Mouse (Mus musculus) 3134 (cell line): ENCODE results near the gene 1700020D05Rik.

Experiments used
- DNase-seq: peaks from one replicate; pipeline ENCODE4 v3.0.0-alpha.2; 2011; ENCODE audit warnings: low spot score; ENCODE audit not compliant: insufficient read length; ENCODE audit errors: extremely low read depth

The 1700020D05Rik gene

DNA sequence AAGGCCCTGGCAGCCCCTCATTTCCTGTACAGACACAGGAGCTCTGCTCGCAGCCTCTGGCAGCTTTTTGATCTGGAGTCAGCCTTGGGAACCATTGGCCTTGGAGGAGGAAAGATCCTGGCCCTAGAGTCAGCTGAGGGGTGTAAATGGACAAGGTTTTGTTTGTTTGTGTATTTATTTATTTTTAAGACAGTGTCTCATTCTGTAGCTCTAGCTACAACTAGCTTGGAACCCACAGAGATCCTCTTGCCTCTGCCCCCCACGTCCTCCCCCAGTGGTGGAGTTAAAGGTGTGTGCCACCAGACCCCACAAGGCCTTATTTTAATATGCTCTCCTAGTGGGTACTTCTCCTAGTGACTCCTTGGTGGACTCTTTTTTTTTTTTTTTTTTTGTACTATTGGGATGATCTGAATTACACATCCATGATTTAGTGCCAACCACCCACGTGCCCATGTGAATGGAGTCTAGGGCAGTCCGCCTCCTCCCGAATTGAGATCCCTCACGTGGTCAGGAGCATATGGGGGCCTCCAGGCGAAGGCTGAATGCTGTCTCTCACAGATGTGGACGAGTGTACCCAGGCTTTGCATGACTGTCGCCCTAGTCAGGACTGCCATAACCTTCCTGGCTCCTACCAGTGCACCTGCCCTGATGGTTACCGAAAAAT is 26.5 kb downstream of the 1700020D05Rik start:
- DNase-seq, result no peak

GRCm38 (mm10) chr19:5475069-5475714 is 28.4 kb downstream of the 1700020D05Rik start:
- peak; percentile 71 for DNase-seq

- peak; percentile 72 for DNase-seq
Observed at GRCm38 (mm10) chr19:5474281-5475068, 29.1 kb downstream of the 1700020D05Rik start.

DNA sequence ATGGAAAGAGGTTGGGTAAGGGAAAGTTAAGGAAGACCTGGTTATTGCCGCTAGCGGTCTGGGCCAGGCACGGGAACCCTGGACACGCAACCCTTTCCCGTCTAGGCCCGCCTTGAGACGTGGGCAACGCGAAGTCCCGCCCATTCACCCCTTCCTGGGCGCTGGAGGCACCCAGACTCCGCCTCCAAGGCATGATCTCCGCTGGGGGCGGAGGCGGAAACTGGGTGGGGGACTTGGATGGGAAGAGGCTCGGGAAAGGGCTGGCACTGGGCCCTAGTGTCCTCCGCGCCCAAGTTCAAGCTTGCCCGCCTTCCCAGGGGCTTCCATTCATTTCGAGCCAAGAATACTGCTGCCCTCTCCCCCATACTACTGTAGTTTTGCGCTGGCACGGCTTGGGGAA is 29.9 kb downstream of the 1700020D05Rik start, which contains the start of gene Efemp2:
TSS of gene Efemp2 (plus strand) at position 235 of the 400 bp plus-strand sequence.
- peak; percentile 93 for DNase-seq

GRCm38 (mm10) chr19:5472857-5473256 is 30.7 kb downstream of the 1700020D05Rik start:
- no peak for DNase-seq

GRCm38 (mm10) chr19:5471846-5472245 is 31.7 kb downstream of the 1700020D05Rik start:
- DNase-seq, result no peak

DNA sequence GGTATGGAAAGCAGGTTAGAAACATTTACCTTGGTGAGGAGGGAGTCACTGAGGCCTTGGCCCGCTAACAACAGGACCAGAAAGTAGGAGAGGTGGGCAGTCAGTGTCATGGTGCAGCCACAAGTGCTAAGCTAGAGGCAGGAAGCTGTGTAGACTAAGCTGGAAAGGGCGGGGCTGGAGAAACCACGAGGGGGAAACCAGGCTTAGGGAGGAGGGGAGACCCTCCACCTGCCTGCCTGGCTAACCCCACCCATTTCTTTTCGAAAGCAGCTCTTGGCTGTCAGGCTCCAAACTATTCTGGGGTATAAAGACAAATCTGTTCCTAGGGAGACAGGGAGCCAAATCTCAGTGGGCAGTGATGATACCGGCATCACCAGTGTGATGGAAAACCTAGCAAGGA is 35.2 kb downstream of the 1700020D05Rik start, which contains the start of gene Ctsw:
TSS of gene Ctsw (minus strand) at position 134 of the 400 bp plus-strand sequence.
- no peak for DNase-seq

DNA sequence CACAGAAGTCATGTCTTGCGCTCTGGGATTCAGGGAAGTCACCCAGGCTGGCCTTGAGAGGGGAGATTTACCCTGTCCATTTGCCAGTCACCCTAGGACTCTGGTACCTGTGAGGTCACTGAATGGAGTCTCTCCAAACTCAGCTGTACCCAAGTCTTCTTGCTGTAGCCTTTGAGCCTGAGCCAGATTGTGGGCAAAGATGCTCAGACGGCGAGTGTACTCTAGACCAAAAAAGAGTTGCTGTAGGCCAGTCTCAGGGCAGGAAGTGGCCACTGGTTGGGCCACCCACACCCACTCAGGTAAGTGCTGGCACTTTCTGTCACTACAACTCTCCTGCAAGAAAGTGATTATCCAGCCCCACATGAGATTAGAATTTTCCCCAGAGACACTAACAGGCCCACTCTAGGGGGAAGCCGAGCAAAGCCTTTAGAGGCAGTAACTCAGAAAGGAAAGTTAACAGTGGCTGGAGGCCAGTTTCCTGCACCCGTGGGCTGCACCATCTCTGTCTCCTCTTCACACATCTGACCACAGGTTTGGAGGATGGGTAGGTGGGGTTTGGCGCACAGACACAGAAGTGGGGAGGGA is 36.6 kb downstream of the 1700020D05Rik start:
- DNase-seq, result no peak

- no peak for DNase-seq
Observed at GRCm38 (mm10) chr19:5465037-5465436, 38.5 kb downstream of the 1700020D05Rik start.

GRCm38 (mm10) chr19:5463791-5464562 is 39.6 kb downstream of the 1700020D05Rik start:
- no peak for DNase-seq

- DNase-seq, result no peak
Observed at GRCm38 (mm10) chr19:5463212-5463611, 40.4 kb downstream of the 1700020D05Rik start.

- no peak for DNase-seq
Observed at GRCm38 (mm10) chr19:5461411-5461810, 42.2 kb downstream of the 1700020D05Rik start.

GRCm38 (mm10) chr19:5460465-5460911 is 43.1 kb downstream of the 1700020D05Rik start, which contains the start of gene Fibp:
Gene Fibp, plus strand, starts transcription at chr19:5460615.
- DNase-seq, result peak; percentile 91

GRCm38 (mm10) chr19:5459896-5460295 is 43.7 kb downstream of the 1700020D05Rik start:
- DNase-seq, result no peak

GRCm38 (mm10) chr19:5459019-5459418 is 44.6 kb downstream of the 1700020D05Rik start:
- no peak for DNase-seq

DNA sequence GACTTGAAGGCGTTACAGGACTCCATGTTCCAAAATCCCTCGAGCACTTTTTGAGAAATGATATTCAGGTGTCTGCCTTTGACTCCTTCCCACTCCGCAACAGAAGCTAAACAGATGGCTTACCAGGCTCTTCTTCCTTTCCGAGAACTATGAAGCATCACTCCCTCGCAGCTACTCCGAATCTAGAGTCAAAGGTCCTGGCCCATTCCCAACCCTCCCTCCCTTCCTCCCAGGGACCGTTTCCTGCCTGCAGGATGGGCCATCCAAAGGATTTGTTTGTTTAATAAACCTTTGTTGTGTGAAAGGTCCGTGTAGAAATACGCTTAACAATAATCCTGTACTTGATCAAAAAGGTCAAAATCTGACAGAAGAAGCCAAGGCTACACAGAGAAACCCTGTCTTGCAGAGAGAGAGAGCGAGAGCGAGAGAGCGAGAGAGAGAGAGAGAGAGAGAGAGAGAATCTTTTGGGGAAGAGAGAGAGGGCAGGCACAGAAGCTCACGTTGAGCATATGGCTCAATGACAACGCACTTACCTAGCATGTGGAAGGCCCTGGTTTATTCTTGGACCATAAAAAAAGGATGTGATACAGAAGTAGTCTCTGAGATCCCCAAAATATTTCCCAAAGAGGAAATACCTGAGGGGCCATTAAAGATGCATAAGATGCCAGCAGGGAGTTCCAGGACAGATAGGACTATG is 45.7 kb downstream of the 1700020D05Rik start, which contains the start of gene Ccdc85b:
TSS of gene Ccdc85b (minus strand) at position 149 of the 697 bp plus-strand sequence.
- no peak for DNase-seq

DNA sequence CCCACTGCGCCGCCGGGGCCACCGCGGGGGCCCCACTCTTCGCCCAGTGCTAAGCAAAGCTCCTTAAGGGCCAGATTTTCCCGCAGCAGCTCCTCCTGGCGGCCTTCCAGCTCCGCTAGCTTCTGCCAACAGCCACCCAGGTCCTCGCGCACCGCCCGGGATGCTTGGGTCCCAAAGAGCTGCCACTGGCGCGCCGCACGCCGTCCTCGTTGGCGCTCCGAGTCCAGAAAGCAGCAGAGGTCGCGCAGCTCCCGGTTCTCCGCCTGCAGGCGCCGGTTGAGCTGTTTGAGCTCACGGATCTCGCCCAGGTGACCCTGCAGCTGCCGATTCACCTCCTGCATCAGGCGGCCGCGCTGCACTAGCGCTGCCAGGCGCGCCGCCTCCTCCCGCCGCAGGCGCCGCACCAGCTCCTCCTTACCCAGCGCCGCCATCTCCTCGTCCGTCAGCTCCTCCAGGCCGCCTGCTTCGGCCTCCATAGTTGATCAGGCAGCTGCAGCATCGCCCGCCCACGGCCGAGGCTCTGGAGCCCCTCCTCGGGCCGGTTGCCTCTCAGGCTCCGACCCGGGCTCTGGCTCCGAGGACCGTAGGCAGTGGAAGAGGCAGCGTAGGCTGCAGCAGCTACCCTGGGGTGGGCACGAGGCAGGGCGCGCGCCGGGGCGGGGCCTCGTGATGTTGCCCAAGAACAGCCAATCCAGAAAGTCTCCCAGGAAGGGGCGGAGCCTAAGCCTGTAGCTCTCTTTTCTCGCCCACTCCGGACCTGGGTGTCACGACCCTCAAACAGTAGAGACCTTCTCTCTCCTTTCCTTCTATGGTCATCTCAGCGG is 46.5 kb downstream of the 1700020D05Rik start:
- peak; percentile 91 for DNase-seq

DNA sequence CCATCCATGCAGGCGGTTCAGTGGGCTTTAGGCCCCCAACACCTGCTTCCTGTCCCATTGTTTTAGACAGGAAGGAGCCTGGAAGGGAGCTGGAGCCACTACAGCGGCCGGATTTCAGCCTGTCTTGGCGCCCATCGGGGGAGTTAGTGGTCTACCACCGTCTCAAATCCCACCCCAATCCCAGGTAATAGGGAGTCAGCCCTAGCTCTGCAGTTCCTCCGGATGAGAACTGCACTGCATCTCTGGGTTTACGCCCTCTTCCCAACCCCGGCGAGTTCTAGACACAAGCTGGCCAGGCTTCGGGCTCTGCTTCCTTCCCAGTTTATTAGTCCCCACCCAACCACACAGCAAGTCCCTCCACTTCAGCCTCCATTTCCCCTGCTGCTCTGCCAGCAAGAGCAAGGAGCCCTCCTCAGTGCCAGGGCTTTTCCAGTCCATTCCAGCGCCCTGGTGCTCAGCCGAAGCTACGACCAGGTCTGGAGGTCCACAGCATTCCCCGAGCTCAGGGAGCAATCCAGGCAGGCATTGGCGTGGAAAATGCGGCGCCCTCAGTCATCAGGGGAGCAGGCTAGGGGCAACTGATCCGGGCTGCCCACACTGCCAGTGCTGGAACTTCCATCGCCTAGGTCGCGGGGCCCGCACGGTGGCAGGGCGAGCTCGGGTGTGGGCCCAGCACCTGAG is 47.2 kb downstream of the 1700020D05Rik start:
- no peak for DNase-seq
